Mouse (Mus musculus) left cerebral cortex, adult 9 months (tissue): Measurements from ENCODE around the gene Cdh22.

Experiments used
- DNase-seq, 2 experiments: peaks; one replicate each; pipeline ENCODE4 v3.0.0; 2022; ENCODE audit warnings: low spot score in 2 of 2

Gene Cdh22

GRCm38 (mm10) chr2:165234613-165235291, at the start of gene Cdh22:
Cdh22 (minus strand) TSS chr2:165234853.
- peak; percentile 52 to 72 for DNase-seq

DNA sequence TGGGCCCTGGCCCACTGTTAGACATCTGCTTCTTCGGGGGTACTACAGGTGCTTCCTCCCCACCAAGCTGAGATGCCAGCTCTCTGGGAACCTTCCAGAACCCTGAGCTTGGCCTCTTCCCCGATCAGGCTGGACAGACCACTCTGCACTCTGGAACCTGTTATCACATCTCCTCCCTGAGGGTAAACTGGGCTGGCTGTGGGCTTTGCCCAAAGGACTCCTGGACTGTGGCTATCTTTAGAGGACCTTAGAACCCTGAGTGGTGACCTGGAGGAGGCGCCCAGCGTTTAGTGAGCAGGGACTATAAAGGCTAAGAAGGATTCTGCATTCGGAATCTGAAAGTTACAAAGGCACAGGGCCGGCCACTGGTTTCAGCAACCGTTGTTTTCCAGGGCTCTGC, 49.7 kb upstream of the Cdh22 start:
- no peak for DNase-seq

- DNase-seq, result no peak
Observed at GRCm38 (mm10) chr2:165283644-165284043, 49.0 kb upstream of the Cdh22 start.

- DNase-seq, result no peak
Observed at GRCm38 (mm10) chr2:165281779-165282311, 47.2 kb upstream of the Cdh22 start.

DNA sequence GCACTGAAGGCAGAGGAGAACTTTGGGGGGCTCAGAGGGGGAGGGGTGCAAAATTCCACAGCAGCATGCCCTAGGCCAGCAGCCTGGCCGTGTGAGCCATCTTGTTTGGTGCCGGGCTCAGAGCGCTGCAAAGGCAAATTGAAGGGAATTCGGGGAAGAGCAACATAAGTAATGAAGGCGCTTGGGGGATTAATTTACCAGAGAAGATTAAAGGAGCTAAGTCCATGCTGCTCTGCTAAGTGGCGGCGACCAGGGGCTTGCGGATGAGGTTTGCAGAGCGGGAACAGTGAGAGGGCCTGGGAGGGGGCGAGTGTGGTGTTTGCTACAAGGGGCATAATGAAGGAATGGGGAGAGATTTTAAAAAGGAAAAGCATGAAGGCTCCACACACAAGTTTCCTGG, 44.7 kb upstream of the Cdh22 start:
- DNase-seq, result no peak

DNA sequence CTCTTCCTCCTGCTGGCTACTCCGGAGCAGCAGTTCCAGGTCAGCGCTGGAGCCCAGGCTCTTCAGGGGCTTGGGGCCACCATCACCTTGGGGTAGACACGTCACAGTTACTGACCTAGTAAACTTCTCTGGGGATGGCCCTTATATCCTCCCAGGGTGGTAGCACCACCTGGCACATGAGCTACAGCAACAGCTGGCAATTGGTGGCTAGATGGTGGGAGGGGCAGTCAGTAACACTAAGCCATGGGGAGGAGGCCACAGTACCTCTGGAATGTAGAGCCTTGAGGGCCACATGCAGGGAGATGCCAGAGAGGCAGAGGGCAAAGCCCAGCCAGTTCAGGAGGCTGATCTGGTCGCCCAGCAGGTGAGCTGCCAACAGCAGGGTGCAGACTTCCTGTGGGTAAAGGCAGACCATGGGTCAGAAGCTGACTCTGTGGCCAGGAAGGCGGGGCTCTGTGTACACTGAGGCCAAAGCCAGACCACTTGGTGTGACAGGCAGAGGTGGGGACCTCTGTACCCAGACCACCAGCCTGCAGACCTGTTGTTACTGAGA, 42.6 kb upstream of the Cdh22 start:
- no peak for DNase-seq

GRCm38 (mm10) chr2:165275824-165276223, 41.2 kb upstream of the Cdh22 start:
- peak in 1 of 2 experiments; percentile 74 for DNase-seq

DNA sequence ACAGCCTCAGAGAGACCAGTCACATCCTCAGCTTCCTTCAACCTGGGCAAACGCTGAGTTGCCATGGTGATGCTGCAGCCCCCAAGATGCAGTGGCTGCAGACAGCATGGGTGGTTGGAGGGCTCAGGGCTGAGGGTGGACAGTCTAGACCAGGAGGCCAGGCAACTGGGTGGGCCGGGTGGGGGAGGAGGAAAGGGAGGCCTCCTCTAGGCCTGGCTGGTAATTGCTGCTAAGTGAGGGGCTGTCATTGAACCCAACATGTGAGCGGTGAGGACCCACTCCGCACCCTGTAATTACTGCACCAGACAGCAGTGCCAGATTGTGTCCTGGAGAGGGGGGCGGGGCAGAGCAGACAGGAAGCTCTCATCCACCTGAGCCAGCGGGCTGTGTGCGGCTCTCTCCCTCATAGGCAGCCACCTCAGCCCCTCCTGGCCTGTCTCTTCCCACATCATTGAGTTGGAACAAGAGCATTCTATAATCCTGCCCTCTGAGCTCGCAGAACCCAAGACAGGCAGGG, 40.5 kb upstream of the Cdh22 start:
- DNase-seq, result no peak

DNA sequence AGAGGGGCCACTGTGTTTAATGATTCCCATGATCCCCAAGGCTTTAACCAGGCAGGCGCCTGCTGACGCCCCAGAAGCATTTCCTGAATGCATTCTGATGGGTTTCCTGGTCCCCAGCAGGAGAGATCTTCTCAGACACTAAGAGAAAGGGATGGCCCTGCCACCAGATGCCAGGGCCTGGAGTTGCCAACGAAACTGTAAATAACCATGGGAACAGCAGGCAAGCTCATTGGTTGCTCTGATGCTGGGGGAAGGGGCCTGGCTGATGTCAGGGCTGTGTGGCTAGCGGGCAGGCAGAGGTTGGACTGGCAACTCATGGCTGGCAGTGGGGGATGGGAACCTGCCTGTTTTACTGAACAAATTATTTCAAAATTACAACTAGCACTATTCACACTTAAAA, 38.9 kb upstream of the Cdh22 start:
- no peak for DNase-seq

- DNase-seq, result no peak
Observed at GRCm38 (mm10) chr2:165271326-165271725, 36.7 kb upstream of the Cdh22 start.

- DNase-seq, result no peak
Observed at GRCm38 (mm10) chr2:165270858-165271257, 36.2 kb upstream of the Cdh22 start.

DNA sequence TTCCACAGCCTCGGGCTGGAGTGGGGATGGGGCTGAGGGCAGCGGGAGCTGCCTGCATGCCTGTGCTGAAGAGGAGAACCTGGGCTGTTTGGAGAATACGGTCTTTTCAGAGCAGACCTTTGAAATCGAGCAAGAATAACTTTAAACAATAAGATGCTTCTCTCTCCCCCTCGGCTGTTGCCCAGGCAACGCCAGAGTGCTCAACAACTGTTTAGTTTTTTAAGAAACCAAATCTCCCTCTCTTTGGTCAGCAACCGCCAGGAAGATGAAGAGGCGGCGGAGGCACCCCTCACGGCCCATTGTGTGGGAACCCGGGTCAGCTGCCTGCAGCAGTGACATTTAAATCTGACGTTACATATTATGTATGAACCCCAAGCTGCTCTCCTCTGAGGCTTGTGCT, 32.1 kb upstream of the Cdh22 start:
- peak in 1 of 2 experiments; percentile 39 for DNase-seq

- peak in 1 of 2 experiments; percentile 30 for DNase-seq
Observed at GRCm38 (mm10) chr2:165263861-165264260, 29.2 kb upstream of the Cdh22 start.

DNA sequence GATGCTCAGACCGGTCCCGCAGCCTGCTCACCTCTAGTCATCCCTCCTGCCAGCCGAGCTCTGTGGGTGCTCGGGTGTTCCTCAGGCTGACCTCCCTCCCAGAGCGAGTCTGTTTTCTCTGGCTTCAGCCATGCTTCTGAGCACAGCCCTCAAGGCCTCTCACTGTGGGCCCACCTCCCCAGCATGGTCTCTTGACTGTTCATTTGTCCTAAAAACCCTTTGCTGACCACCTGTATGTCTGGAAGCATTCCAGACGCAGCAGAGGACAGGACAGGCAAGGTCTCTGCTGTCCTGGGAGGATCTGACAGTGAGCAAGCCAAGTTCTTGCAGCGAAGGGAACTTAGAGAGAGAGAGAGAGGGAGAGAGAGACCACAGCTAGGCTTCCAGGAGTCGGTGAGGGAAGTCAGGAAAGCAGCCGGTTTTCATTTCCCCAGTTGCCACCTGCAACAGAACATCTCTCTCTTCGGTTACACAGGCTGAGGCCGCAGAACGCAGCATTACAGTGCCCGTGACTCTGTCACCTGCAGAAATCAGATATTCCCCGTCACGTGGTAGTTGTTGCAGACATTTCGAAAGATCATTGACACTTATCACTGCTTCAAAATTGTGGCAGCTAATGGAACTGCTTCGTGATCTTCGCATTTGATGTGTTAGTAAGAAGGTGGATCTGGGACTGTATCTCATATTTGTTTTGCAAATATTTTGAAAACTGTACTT, 27.8 kb upstream of the Cdh22 start:
- DNase-seq, result no peak

DNA sequence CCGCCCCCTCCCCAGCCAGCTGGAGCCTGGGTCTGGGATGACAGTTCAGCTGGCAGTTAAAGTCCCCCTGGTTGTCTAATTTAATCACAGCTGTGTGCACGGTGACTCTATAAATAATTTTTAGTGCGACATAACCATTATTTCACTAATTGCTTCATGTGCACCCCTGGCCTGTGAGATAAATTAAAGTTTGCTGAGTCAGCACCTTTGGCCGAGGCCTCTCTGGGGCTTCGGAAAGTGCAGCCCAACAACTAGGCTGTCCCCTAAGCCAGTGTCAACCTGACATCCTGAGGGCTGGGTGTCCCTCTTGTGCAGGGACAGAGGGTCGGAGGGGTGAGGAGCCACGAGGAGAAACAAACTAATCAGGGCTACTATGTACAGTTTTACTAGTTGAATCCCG, 25.2 kb upstream of the Cdh22 start:
- DNase-seq, result no peak

DNA sequence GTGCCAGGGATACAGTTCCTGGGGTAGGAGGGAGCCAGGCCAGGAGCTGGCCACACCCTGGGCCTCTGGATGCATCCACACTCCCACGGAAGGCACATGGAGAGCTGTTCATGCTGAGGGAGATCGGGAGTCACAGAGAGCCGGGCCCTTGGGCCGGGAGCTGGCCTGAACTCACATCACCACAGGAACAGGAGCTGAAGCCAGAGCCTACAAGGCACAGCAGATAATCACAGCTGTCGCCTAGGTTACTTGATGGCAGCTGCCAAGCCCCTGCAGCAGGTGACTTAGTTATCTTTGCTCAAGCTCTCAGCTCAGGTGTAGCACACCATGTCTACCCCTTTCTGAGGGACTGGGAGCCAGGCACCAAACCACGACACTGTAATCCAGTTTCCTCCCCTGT, 23.7 kb upstream of the Cdh22 start:
- no peak for DNase-seq

- peak in 1 of 2 experiments; percentile 73 for DNase-seq
Observed at GRCm38 (mm10) chr2:165257151-165257834, 22.6 kb upstream of the Cdh22 start.

GRCm38 (mm10) chr2:165256213-165256612, 21.6 kb upstream of the Cdh22 start:
- DNase-seq, result no peak

GRCm38 (mm10) chr2:165253867-165254266, 19.2 kb upstream of the Cdh22 start:
- DNase-seq, result no peak

- no peak for DNase-seq
Observed at GRCm38 (mm10) chr2:165253269-165253668, 18.6 kb upstream of the Cdh22 start.

GRCm38 (mm10) chr2:165252801-165253200, 18.1 kb upstream of the Cdh22 start:
- no peak for DNase-seq

DNA sequence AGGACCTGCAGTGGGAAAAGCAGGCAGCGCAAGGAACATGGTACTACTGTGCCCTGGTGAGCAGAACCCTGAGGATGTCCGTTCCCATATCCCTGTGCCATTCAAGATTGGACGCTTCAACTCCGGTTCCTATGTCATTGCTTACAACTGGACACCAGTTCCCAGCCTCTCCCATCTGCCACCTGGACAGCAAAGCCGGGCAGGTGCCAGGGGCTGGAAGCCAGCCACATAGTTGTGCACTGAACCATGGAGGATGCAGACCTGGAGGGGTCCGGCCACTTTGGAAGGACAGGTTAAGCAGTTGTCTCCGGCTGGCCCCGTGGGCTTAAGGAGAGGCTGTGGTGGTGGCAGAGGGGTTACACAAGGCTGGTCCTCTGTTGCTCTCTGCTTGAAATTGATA, 17.7 kb upstream of the Cdh22 start:
- no peak for DNase-seq
